Mouse (Mus musculus) limb, embryonic 14.5 days (tissue): Measurements from ENCODE around the gene Best2. TPM values are rescaled to one million over a fixed set of nuclear protein-coding genes. Genes with fewer than 3 reads are reported as not detected.

Source experiments
- ATAC-seq: fragments of 200-750 bp; cut with Nextera tagmentation; 2 replicates; pipeline ENCODE4 v1.8.0; 2017; ENCODE audit warnings: low read depth, moderate number of reproducible peaks, moderate TSS enrichment; ENCODE audit not compliant: low FRiP score
- DNase-seq: peaks from one replicate; pipeline ENCODE4 v3.0.0-alpha.2; 2015; ENCODE audit warnings: low spot score
- H3K27ac ChIP-seq: fragments of 300-500 bp; sonication (generic); replicated peaks from 2 replicates; pipeline ENCODE4 v1.5.1; 2014; ENCODE audit warnings: low read depth, mild to moderate bottlenecking, low read length, moderate library complexity, mixed read lengths
- H3K27me3 ChIP-seq: fragments of 300-500 bp; sonication (generic); 2 replicates; pipeline ENCODE4 v1.6.1; 2014; ENCODE audit warnings: low read length, mixed read lengths; ENCODE audit not compliant: control insufficient read depth, insufficient read depth
- H3K36me3 ChIP-seq: fragments of 300-500 bp; sonication (generic); 2 replicates; pipeline ENCODE4 v1.6.1; 2014; ENCODE audit warnings: mild to moderate bottlenecking, low read length, moderate library complexity, mixed read lengths; ENCODE audit not compliant: control insufficient read depth, insufficient read depth
- H3K4me1 ChIP-seq: fragments of 300-500 bp; sonication (generic); 2 replicates; pipeline ENCODE4 v1.6.1; 2014; ENCODE audit warnings: antibody characterized with exemption, low read length, mixed read lengths; ENCODE audit not compliant: control insufficient read depth, insufficient read depth
- H3K4me2 ChIP-seq: fragments of 300-500 bp; sonication (generic); replicated peaks from 2 replicates; pipeline ENCODE4 v1.6.1; 2014; ENCODE audit warnings: low read depth, mild to moderate bottlenecking, low read length, moderate library complexity; ENCODE audit not compliant: severe bottlenecking
- H3K4me3 ChIP-seq: fragments of 300-500 bp; sonication (generic); replicated peaks from 2 replicates; pipeline ENCODE4 v1.5.1; 2014; ENCODE audit warnings: low read length
- H3K9ac ChIP-seq: fragments of 300-500 bp; sonication (generic); 2 replicates; pipeline ENCODE4 v1.6.1; 2014; ENCODE audit warnings: mild to moderate bottlenecking, low read depth, low read length, moderate library complexity; ENCODE audit not compliant: severe bottlenecking
- H3K9me3 ChIP-seq: fragments of 300-500 bp; sonication (generic); 2 replicates; pipeline ENCODE4 v1.6.1; 2016; ENCODE audit warnings: low read length; ENCODE audit not compliant: control insufficient read depth
- POLR2A ChIP-seq: fragments of 200-500 bp; IDR thresholded peaks from 2 replicates; pipeline ENCODE4 v1.8.0; 2012; ENCODE audit warnings: inconsistent platforms, mild to moderate bottlenecking, moderate library complexity, borderline replicate concordance; ENCODE audit not compliant: insufficient read depth, insufficient read length; ENCODE audit errors: extremely low read depth
- WGBS: fragments of 180-500 bp; shearing (Covaris S2); extraction: QIAGEN DNeasy Blood & Tissue Kit; methylation state at CpG from one replicate; pipeline ENCODE4 v1.1.7; 2014; 5-methylcytosine and 5-hydroxymethylcytosine counted together
- polyA plus RNA-seq, 2 experiments: library from polyadenylated mRNA; depleted of rRNA in 1 of 2; stranded (reverse) in 1 of 2; unstranded in 1 of 2; fragments of >200 nt; fragmentation: Nextera tagmentation in 1 of 2; extraction: Ambion mirVana in 1 of 2; gene quantifications; 2 replicates each; pipeline versions ENCODE4 v1.2.1 to v1.2.3; 2012 to 2014

Gene Best2
- polyA plus RNA-seq, 2 experiments = 0.15 TPM; not detected in 1

- Histone ChIP-seq H3K27ac (no peak overlapping the region), H3K4me3 (peak overlapping the region; percentile 100), H3K4me1 (peaks cover 30% of the 10 kb centered on the region), H3K9me3 (no peaks in the 10 kb centered on the region), H3K27me3 (no peaks in the 10 kb centered on the region), H3K4me2 (peak overlapping the region; percentile 89), H3K9ac (peak overlapping the region; percentile 97), H3K36me3 (peaks cover 48% of the 10 kb centered on the region)
- no peak for ATAC-seq
- WGBS = 23% methylated on average over 2 of the region's 2 CpGs
- no peak for TF ChIP-seq POLR2A
- no peak for DNase-seq
Observed at GRCm38 (mm10) chr8:85027922-85028321, 13.6 kb upstream of the Best2 start.

DNA sequence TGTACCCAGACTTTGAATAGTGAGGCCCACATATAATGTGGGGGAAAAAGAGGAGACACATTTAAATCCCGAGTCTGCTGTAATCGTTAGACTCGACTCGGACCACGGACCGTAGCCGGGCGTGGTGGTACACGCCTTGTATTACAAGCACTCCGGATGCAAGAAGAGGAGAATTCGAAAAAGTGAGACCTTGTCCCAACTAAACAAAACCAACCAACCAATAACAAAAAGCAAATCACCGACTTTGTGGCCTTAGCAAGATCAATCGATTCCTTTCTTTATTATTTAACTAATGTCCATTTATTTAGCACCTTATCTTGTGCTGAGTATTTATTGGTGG is 13.2 kb upstream of the Best2 start:
- Histone ChIP-seq H3K36me3 (peaks cover 47% of the 10 kb centered on the region), H3K27ac (peak overlapping the region; percentile 88), H3K4me3 (peak overlapping the region; percentile 100), H3K4me2 (peak overlapping the region; percentile 89), H3K4me1 (peaks cover 30% of the 10 kb centered on the region), H3K9ac (peak overlapping the region; percentile 97), H3K27me3 (no peaks in the 10 kb centered on the region), H3K9me3 (no peaks in the 10 kb centered on the region)
- ATAC-seq (no peak), DNase-seq (no peak)
- TF ChIP-seq POLR2A = no peak
- 1% methylated on average over 13 of the region's 13 CpGs for WGBS

DNA sequence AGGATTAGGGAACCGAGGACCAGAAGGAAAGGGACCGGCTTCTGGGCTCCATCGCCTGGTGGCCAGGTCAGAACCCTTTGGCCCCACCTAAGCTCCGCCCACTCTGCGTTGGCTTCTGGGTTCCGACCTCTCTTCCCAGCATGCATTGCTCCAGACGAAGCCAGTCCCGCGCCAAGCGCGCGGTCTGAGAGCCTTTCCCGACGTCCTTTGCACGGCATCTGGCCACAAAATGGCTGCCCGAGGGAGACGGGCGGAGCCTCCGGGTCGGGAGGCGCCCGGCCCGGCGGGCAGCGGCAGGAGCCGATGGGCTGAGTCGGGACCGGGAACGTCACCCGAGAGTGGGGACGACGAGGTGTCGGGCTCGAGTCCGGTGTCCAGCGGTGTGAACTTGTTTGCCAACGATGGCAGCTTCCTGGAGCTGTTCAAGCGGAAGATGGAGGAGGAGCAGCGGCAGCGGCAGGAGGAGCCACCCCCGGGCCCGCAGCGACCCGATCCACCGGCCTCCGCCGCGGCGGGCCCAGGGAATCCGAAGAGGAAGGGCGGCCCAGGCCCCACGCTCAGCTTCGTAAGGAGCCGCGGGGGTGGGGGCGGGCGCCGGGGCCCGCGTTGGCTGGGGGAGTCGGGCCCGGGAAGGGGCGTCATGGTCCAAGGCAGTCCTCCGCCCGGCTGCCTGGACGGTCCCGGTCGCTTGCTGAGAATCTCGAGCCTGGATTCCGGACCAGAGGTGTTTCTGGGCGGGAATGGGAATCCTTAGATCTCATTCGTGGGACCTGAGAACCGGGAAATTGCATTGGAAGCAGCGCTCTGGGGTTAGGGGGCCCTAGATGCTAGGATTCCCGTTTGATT is 12.6 kb upstream of the Best2 start, which contains the start of gene Trir:
Gene Trir (plus strand): TSS at position 154 of the 846 bp plus-strand sequence.
- Histone ChIP-seq H3K9ac (peak within 1 kb of the TSS; percentile 97), H3K4me2 (peak within 1 kb of the TSS; percentile 89), H3K36me3 (peaks cover 46% of the 10 kb centered on the region), H3K27me3 (no peaks in the 10 kb centered on the region), H3K4me1 (peaks cover 30% of the 10 kb centered on the region), H3K27ac (peak within 1 kb of the TSS; percentile 88), H3K4me3 (peak within 1 kb of the TSS; percentile 100), H3K9me3 (no peaks in the 10 kb centered on the region)
- DNase-seq (peak; percentile 98), ATAC-seq (peak; percentile 84)
- peak; percentile 94; the same call in 1 of the 2 replicates for TF ChIP-seq POLR2A
- WGBS = 0% methylated on average over 49 of the region's 75 CpGs

DNA sequence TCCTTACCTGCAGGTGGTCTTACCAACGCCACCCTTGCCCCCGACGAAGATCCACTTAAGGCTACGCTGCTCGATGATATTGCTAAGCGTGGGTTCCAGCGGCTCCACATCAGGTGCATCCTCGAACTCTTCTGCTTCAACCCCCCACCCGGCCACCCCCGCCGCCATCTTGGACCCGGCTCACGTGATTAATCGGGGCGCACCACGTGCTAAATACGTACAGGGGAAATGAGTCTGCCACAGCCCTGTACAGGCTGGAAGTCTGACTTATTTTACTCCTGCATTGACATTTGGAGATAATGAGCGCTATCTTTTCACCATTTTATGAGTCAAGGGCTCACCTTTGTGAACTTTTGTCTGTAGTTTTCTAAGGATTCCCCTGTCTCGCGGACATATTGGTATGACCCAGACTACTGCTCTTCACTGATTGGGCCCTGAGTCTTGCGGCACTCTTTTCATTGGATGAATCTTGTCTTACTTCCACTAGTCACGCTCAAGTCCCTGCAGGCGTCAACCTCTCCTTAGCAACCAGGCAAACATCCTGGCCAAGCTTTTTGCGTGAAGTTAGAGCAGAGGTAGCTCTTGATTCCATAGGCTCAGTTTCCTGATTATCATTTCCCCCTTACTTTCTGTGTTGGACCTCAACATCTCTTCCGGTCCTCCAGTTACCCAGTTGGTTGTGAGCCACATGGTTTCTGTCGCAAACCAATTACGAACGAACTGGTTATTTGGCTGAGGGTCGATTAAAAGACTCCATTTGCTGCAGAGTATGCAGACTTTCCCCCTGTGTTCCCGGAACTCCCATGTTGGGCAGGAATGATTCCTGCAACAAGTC is 11.0 kb upstream of the Best2 start, which contains the start of gene Asna1:
Gene Asna1 (minus strand): TSS at position 184 of the 835 bp plus-strand sequence.
- peak within 1 kb of the TSS; percentile 72 for H3K9ac ChIP-seq
- peak within 1 kb of the TSS; percentile 88 for H3K27ac ChIP-seq
- H3K4me2 ChIP-seq = peak within 1 kb of the TSS; percentile 89
- peak; percentile 93 for DNase-seq
- peaks cover 32% of the 10 kb centered on the region for H3K36me3 ChIP-seq
- peaks cover 30% of the 10 kb centered on the region for H3K4me1 ChIP-seq
- ATAC-seq = peak; percentile 95
- no peak for TF ChIP-seq POLR2A
- H3K4me3 ChIP-seq = peak within 1 kb of the TSS; percentile 100
- 6% methylated on average over 30 of the region's 30 CpGs for WGBS
- H3K27me3 ChIP-seq = no peaks in the 10 kb centered on the region
- no peaks in the 10 kb centered on the region for H3K9me3 ChIP-seq

DNA sequence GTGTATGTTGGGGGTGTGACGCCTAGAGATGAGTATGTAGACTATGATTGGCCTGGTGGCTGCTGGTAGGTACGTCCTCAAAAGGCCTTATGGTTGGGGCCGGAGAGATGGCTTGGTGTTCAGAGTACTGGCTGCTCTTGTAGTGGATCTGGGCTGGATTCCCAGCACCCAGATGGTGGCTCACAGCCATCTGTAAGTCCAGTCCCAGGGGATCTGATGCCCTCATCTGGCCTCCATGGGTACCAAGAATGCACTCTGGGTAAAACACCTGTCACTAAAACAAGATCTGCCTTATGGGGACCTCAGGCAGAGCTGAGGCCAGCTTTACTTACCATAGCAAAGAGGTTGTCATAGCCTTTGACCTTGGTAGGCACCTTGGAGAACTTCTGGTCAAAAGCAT is 9.5 kb upstream of the Best2 start:
- Histone ChIP-seq H3K9ac (no peak overlapping the region), H3K27ac (no peak overlapping the region), H3K36me3 (peaks cover 34% of the 10 kb centered on the region), H3K9me3 (no peaks in the 10 kb centered on the region), H3K27me3 (no peaks in the 10 kb centered on the region), H3K4me1 (peaks cover 27% of the 10 kb centered on the region), H3K4me2 (peak overlapping the region; percentile 89; the same call in 1 of the 2 replicates), H3K4me3 (peak overlapping the region; percentile 86)
- ATAC-seq (no peak), DNase-seq (no peak)
- 92% methylated on average over 3 of the region's 3 CpGs for WGBS
- no peak for TF ChIP-seq POLR2A
